Mouse (Mus musculus): ENCODE results near the gene Tlk2.

Tlk2 gene

DNA sequence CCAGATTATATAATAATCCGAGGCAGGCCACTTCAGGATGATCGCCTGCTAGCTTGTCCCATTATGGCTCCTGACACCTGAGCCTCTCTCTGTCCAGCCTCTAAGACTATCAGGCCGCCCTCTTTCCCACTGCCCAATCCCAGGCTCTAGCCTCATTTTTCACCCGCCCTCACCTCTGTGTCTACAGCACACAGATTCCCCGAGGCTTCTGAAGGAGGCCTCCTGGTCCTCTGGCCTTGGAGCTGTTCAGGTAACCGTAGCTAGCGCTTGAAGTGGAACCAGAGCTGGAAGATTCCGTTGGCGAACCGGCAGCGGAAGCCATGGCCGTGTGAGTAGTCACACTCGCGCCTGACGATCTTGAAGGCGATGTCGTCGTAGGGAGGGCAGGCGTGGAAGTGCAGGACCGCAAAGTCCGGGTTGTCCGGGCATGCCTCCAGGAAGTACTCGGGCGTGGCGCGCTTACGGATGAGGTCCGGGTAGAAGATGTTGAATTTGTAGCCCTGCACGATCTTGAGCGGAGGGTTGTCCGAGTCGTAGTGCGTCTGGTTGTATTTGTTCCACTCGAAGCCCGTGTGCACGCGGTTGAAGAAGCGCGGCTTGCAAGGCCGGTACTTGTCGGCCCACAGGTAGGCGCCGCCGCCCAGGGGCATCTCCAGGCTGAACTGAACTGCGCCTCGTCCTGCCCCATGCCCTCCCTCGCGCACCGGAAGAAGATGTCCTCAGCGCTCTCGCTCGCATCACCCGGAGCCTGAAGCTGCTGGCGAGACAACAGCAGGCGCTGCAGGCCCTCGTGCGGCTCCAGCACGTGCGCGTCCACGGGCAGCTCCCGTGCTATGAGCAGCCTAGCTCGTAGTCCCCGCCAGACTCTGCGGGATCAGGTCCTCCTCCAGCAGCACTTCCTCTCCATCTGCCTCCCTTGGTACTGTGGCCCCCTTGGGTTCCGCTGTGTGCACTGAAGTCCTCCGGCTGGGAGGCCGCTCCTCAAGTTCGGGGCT, 13.8 kb upstream of the Tlk2 start:
- no peak for DNase-seq

DNA sequence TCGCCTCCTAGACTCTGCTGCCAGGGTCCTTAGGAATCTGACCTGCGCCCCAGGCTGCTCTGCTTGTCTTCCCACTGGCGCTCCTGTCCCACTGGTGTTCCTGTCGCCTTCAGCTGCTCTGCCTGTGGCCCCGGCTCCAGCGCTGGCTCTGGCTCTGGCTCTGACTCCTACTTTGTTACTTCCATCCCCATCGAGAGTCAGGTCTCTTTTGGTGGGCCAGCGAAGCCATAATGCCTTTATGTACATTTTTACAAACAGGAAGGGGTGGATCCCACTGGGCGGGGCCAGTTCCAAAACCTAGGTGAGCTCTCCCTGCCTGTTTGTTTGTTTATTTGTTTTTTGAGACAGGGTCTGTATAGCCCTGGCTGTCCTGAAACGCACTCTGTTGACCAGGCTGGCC, 11.8 kb upstream of the Tlk2 start:
- no peak for DNase-seq

DNA sequence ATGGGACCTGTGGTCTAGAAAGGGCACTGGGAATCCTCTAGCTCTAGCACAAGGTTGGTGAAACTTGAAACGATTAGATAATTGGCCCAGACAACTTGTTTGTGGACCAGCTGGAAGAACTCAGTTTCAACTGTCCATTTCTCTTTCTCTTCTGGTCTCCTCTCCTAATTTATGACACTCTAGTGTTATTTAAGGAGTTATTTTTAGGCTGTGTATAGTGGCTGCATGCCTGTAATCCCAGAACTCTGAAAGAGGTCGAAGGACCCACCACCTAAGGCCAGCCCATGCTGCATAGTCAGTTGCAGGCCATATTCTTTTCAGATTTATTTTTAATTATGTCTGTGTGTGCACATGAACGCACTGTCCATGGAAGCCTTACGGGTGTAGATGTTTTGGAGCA, 916 bp downstream of the Tlk2 start:
- no peak for DNase-seq

DNA sequence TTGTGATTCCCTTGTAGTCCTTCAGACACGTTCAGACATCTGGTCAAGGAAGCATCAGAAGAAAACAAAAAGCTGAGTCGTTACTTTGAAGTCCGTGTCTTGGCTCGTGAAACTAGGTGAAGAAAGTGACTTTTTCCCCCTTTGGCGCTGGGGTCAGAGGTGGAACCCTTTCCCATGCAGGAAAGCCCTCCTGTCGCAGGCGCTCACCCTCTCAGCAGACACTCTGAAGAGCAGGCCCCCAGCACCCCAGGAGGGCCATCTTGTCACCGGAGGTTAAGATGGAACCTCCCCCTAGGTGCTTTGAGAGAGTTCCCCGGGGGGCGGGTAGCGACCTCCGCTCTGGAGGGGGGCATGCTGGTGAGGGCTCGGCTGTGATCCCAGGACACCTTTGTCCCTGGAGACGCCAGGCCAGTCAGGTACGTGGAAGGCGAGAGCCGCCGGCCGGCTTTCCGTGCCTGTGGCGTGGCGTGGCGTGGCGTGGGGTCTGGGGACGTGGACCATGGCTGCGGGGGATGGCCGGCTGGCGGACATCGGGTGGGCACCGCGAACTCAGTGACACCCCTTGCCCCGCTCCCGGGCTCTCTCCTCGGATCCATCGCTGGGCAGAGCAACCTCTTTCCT, 2.0 kb downstream of the Tlk2 start:
- peak; percentile 76 for DNase-seq

DNA sequence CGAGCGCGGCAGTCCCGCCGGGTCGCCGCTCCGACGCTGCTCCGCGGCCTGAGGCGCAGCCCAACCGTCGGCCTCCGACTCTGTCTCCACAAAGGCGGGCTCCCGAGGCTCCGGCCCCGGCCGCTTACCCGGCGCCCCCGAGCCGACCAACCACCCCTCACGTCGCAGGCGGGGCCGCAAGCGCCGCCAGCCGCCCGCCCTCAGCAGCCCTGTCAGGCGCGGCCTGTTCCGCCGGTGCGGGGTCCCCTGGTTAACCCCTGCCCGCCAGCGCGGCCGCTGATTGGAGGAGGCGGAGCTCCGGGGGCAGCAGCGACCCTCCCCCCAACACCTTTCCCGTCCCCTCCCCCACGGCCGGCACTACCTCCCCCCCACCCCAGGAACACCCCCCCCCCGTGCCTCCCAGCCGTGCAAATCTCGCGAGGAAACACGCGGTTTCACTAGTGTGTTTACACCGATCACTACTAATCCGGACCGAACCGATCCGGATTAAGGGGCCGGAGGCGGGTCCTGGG, 2.6 kb downstream of the Tlk2 start:
- peak; percentile 99 for DNase-seq

DNA sequence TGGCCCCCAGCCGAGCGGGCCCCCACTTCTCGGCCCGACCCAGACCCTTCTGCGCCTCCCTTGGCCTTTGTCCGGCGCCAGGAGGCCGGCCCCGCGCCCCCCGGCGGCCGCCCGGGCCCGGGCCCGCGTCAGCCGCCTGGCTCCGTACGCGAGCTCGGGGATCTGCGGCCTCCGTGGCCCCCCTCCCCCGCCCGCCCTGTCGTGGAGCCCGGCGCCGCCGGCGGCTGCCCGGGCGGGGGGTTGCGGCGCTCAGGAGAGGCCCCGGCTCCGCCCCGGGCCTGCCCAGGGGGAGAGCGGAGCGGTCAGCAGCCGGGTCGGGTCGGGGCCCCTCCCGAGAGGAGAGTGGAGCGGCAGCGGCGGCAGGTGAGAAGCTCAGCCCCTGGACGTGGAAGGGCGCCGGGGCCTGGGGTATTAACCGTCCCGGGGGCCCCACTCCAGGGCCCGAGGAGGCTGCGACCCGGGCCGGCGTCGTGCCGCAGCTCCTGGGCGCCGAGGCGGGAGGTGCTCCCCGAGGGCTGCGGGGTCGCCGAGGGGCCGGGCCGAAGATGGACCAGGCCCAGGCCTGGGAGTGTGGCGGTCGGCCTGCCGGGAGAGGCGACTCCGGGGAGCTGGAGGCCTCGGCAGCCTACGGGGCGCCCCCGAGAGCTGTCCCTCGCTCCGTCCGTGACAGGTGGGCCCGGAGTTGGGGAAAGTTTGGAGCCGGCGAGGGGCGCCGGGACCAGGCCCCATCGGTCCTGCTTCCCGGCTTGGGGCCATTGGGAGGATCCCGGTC, 3.3 kb downstream of the Tlk2 start:
- peak; percentile 70 for DNase-seq

DNA sequence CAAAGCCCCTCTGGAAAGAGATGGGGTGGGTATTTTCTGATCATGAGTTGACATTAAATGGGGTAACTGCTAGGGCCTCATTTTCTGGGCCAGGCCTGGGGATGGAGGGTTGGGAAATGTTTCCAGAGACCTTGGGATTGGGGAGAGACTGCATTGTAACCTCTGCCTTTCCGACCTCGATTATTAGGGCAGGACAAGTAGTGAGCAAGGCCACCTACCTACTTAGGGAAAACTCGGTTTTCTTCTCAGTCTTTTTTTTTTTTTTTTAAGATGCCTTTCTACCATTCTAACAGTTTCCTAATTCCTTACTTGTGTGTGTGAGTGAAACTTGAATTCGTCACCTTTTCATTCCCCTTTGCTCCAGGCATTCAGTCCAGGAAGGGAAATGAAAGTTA, 3.9 kb downstream of the Tlk2 start:
- DNase-seq: no peak

DNA sequence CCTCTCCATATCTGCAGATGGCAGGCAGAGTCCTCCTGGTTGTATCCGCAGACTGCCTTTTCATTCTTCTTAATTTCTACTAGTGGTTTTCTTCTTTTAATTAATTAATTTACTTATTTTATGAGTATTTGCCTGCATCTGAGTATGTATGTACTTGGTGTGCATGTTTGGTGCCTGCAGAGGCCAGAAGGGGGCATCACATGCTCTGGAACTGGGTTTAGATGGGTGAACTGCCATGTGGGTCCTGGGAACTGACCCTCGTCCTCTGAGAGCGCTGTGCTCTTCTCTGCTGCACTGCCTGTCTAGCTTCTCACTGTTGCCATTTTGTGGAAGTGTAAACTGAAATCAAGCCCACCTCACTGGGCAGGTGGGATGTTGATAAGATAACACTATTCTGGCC, 6.1 kb downstream of the Tlk2 start:
- DNase-seq: peak; percentile 28

DNA sequence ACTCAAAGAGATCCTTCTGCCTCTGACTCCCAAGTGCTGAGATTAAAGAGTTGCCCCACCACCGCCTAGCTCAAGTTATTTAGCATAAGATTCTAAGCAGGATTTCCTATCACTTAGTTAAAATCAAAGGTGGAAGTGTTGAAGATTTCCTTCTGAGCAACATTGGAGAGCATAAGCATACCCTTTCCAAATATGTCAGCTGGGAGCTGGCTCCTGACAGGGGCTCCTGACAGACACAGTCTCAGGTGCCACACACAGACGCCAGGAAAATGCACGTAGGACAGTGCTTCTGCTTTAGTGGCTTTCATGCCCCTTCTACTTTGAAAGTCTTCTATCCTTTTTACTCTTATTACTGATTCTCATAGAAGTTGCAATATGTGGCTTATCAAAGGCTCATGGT, 13.6 kb downstream of the Tlk2 start:
- DNase-seq: no peak

DNA sequence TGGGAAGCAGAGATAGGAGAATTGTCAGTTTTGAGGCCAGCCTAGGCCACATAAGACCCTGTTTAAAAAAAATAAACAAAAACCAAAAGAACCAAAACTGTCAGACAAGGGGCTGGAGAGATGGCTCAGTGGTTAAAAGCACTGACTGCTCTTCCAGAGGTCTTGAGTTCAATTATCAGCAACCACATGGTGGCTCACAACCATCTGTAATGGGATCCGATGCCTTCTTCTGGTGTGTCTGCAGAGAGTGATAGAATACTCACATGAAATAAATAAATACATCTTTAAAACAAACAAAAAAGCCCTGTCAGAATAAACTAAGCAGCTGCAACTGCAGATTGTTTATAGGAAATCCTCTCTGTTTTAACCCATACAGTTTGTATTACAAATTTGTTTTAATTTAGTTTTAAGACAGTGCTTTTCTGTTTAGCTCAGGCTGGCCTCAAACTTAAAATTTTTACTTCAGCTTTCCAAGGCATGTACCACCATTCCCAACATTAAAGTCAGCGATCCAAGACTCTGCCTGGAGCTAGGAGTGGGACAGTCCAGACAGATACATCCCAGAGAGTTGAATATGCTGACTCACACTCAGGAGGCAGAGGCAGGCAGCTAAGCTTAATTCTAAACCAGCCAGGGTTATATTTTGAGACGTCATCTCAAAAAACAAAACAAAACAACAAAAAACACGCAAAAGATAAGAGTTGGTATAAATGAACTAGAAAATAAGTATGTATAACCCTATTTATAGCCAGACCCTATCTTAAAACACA, 18.5 kb downstream of the Tlk2 start:
- DNase-seq: no peak

DNA sequence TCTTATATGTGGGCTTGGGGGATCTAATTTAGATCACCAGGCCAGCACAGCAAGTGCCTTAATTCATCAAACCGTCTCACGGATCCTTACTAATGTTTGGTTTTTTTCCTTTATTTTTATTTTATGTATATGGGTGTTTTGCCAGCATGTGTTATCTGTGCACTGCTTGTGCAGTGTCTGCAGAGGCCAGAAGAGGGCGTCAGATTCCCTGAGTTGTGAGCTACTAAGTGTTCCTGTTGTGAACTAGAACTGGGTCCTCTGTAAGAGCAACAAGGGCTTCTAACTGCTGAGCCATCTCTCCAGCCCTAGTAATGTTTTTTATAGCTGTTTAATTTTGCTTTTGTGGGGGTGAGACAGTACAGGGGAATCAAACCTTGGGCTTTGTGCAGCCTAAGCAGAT, 23.8 kb downstream of the Tlk2 start:
- DNase-seq: peak; percentile 33

DNA sequence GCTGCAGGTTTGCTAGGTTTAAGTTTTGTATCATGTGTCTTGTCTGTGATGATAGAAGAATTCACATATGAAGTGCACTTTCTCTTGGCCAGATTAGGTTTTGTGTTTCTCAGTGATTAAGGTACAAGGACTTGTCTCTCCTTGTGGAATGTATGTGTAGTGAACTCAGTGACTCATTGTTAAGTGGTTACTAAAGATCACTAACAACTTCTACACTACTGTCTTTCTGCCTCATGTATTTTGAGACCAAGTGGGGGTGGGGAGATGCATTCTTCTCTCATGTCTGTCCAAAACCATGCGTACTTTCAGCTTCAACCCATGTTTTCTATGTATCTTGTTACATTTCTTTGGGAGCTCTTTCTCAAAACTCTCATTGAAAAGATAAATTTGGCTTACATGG, 31.4 kb downstream of the Tlk2 start:
- no peak for DNase-seq

DNA sequence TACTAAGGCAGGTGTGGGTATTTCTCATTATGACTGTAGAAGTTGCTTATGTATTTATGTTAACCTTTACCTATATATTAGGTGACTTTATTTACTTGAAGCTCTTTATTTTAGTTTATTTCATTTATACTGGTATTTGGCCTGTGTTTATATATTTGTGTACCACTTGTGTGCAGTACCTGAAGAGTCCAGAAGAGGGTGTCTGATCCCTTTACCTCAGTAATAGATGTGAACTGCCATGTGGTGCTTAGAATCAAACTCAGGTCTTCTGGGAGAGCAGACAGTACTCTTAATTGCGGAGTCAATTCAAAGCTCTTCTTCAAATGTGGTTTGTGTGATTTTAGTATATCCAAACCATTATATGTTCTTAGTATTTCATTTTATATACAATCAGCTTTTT, 35.6 kb downstream of the Tlk2 start:
- peak; percentile 11 for DNase-seq

DNA sequence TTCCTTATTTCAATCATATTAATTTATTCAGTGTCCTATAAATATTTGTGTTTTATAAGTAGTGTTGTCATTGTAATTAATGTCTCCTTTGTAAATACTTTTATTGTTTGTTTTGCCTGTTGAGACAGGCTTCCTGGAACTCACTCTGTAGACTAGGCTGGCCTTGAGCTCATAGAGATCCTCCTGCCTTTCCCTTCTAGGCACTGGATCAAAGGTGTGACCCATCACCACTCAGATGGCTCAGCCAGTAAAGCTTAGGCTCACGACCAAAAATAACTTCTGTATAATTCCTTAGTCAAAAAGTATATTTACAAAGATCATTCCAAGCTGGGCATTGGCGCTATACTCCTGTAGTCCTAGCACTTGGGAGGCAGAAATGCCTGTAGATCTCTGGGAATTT, 39.2 kb downstream of the Tlk2 start:
- DNase-seq: no peak

DNA sequence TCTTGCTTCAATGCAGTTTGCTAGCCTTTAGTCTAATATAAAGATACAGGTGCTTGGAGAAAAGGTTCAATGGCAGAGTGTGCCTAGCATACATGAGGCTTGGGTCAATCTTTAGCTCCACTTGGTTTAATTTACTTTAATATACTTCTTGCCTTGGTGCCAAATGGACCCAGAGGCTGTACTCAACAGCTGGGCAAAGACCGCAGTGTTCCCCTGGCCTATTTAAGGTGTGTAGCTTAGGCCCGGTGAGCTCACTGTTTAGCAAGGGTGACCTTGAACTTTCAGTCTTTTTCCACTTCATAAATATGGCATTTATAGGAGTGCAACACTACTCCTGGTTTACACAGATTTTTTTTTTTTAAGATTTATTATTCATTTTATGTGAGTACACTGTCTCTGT, 55.9 kb downstream of the Tlk2 start:
- DNase-seq: no peak

DNA sequence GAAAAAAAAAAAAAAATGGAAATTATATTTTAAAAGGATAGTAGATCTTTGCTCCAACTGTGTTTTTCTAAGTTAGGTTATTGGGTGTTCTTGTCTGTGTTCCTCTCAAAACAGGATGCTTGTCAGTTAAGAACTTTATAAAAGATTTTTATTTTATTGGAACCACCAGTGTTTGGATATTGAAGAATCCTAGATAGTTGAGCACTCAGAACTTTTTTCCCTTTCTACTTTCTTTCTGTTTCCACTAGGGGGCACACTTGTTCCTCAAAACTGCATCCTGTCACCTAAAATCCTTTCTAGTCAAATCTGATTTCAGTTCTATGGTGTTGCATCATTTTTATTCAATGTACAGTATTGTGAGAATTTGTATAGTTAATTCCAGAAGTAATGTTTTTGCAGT, 62.4 kb downstream of the Tlk2 start:
- DNase-seq: no peak

DNA sequence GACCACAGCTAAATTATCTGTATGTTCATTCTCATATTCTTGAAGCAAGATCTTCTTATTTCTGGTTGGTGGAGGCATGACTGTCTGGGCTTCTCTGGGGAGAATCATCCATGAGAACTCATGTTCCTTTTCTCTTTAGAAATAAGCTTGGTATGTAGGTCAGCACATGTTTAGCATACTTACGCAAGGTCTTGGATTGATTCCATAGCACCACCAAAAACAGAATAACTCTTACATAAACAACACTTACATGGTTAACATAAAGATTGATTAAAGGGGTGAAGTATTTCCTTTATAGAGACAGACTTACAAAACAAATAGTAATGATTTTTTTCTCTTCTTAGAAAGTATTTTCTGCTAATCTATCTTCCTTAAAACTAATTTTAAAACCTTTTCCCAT, 67.8 kb downstream of the Tlk2 start:
- no peak for DNase-seq

DNA sequence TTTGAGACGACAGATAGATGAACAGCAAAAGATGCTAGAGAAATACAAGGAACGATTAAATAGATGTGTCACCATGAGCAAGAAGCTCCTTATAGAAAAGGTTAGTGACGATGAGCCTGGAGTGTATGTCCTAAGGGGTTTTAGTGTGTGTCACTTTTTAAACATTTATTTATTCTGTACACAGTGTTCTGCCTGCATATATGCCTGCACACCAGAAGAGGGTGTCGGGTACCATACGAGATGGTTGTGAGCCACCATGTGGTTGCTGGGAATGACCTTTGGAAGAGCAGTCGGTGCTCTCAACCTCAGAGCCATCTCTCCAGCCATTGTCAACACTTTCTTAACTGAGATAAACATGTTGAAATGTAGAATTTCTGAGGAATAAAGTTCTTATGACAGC, 68.2 kb downstream of the Tlk2 start:
- no peak for DNase-seq

DNA sequence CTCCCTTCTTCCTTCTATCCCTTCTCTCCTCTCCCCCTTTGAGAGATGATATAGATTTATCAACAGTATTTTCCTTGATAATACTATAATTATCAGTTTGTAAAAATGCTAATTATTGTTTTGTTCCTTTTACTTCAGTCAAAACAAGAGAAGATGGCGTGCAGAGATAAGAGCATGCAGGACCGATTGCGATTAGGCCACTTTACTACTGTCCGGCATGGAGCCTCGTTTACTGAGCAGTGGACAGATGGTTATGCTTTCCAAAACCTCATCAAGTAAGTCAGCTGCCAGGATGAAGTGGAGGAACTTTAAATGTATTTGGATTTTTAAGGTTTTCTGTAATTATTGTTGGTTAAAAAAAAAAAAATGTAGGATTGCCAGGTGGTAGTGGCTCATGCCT, 68.7 kb downstream of the Tlk2 start:
- DNase-seq: no peak

DNA sequence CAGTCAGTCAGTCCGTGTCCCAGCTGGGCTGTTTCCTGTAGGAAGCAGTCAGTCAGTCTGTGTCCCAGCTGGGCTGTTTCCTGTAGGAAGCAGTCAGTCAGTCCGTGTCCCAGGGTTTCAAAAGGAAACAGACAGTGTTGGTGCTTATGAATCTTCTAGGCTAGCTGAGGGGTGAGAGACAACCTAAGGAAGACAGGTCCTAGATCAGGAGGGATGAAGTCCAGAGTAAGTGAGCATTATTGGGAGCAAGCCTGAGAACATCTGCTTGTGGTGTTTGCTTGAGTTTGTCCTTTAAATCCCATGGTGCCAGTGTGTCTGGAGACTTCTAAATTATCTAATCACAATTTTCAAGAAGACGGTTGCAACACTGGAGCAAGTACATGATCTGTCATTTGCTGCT, 81.1 kb downstream of the Tlk2 start:
- no peak for DNase-seq

DNA sequence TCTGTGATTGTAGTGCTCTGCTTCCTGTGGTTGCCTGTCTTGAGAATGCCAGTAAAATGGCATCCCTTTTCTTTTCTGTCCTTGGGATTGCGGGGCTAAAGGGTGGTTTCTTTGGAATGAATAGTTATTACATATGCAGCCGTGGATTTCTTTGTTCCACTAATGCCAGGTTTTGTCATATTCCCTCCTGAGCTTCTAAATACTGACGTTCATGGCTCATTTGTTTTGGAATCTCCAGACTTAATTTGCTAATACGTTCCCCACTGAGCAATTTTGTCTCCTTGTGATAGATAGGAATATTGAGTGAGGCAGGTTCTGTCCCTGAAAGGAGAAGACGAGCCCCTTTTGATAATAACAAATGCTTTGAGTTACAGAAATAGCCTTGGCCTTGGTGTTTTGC, 82.5 kb downstream of the Tlk2 start:
- DNase-seq: no peak

DNA sequence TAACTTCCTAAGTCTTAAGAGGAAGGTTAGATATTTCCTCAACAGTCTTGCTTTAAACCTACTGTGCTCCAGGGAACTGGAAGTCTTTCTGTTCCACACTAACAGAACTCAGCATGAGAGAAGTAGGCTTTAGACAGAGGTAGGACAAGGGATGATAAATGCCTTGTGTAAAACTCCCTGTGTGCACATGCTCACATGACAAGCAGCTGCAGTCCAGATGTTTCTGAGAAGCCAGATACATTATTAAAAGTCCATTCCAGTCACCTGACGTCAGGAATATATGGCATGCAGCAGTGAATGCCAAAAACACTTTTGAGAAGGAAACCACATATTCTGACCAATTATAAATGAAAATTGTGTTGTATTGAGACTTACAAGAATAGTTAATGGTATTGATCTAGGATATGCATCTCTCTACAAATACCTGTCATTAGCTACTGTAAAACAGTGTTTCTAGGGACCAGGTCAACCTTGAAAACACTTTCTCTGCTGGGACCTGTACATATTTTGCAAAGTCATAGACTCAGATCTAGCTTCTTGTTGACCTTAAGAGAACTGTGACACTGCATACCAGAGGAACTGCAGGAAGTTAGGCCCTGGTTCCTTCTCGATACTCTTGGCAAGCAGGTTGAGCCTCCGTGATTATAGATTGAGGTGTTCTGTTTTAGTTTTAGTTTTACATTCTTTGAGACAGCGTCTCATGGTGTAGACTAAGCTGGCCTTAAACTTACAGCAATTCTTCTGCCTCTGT, 83.2 kb downstream of the Tlk2 start:
- DNase-seq: no peak

Measured in thymus, postnatal 4 days (tissue).